Mouse (Mus musculus) erythroblast, embryonic 14.5 days (primary cell): Measurements from ENCODE around the gene Smarcal1. TPM values are rescaled to one million over a fixed set of nuclear protein-coding genes. Genes with fewer than 3 reads are reported as not detected.

Source experiments
- H3K27me3 ChIP-seq: 2 replicates; pipeline ENCODE4 v1.6.1; 2012; ENCODE audit warnings: inconsistent platforms; ENCODE audit not compliant: control insufficient read depth
- H3K36me3 ChIP-seq: 2 replicates; pipeline ENCODE4 v1.6.1; 2012; ENCODE audit warnings: mild to moderate bottlenecking, inconsistent platforms; ENCODE audit not compliant: control insufficient read depth
- H3K4me1 ChIP-seq: 2 replicates; pipeline ENCODE4 v1.6.1; 2012; ENCODE audit warnings: inconsistent platforms; ENCODE audit not compliant: control insufficient read depth
- H3K4me3 ChIP-seq: replicated peaks from 2 replicates; pipeline ENCODE3; 2012; ENCODE audit warnings: moderate library complexity, mild to moderate bottlenecking, inconsistent platforms
- H3K9me3 ChIP-seq: 2 replicates; pipeline ENCODE4 v1.6.1; 2012; ENCODE audit warnings: low read length, inconsistent platforms, mixed read lengths; ENCODE audit not compliant: control insufficient read depth
- GATA1 ChIP-seq: IDR thresholded peaks from 2 replicates; pipeline ENCODE4 v1.6.1; 2012; ENCODE audit warnings: low read length, inconsistent platforms, mixed read lengths
- TAL1 ChIP-seq: IDR thresholded peaks from 3 replicates; pipeline ENCODE4 v1.6.1; 2012; ENCODE audit warnings: low read length, inconsistent platforms, mixed read lengths
- polyA plus RNA-seq: library from polyadenylated mRNA; stranded (reverse); fragments of >175 nt; gene quantifications from 2 replicates; pipeline ENCODE4 v1.2.3, GENCODE M21; 2012

Gene Smarcal1
- polyA plus RNA-seq, 1 experiment, result 0.25 TPM

- H3K4me3 ChIP-seq, result no peak overlapping the region
- H3K36me3 ChIP-seq, result peaks cover 65% of the 10 kb centered on the region
- no peak for TF ChIP-seq TAL1
- TF ChIP-seq GATA1, result no peak
- H3K27me3 ChIP-seq, result no peaks in the 10 kb centered on the region
- H3K9me3 ChIP-seq, result no peaks in the 10 kb centered on the region
- no peaks in the 10 kb centered on the region for H3K4me1 ChIP-seq
These were observed 16.4 kb downstream of the Smarcal1 start for GRCm38 (mm10) chr1:72599146-72600101.

GRCm38 (mm10) chr1:72600778-72601177, 17.7 kb downstream of the Smarcal1 start:
- no peaks in the 10 kb centered on the region for H3K9me3 ChIP-seq
- no peaks in the 10 kb centered on the region for H3K4me1 ChIP-seq
- no peaks in the 10 kb centered on the region for H3K27me3 ChIP-seq
- H3K36me3 ChIP-seq, result peaks cover 61% of the 10 kb centered on the region
- H3K4me3 ChIP-seq, result no peak overlapping the region
- no peak for TF ChIP-seq GATA1
- TF ChIP-seq TAL1, result no peak

DNA sequence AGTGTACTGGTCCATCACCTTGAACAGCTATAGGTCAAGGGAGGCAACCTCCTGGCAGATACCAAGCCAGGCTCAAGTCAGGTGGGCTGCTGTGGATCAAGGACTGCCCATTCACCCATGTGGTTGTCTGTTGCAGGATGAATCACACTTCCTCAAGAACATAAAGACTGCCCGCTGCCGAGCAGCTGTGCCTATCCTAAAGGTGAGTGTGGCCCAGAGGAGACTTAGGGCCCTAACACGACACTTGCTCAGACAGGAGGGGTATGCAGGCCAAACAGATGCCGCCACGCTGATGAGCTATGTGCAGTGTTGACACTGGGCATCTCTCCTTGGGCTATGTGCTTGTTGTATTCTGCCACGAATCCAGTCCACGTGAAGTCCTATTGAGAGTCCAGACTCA, 18.2 kb downstream of the Smarcal1 start:
- H3K9me3 ChIP-seq, result no peaks in the 10 kb centered on the region
- peaks cover 60% of the 10 kb centered on the region for H3K36me3 ChIP-seq
- no peaks in the 10 kb centered on the region for H3K4me1 ChIP-seq
- TF ChIP-seq TAL1, result no peak
- TF ChIP-seq GATA1, result no peak
- H3K27me3 ChIP-seq, result no peaks in the 10 kb centered on the region
- no peak overlapping the region for H3K4me3 ChIP-seq

- Histone ChIP-seq H3K4me3 (no peak overlapping the region), H3K36me3 (peaks cover 53% of the 10 kb centered on the region), H3K27me3 (no peaks in the 10 kb centered on the region), H3K4me1 (no peaks in the 10 kb centered on the region), H3K9me3 (no peaks in the 10 kb centered on the region)
- TF ChIP-seq TAL1 (no peak), GATA1 (no peak)
These were observed 19.1 kb downstream of the Smarcal1 start for GRCm38 (mm10) chr1:72602186-72602585.

- no peaks in the 10 kb centered on the region for H3K27me3 ChIP-seq
- H3K36me3 ChIP-seq, result peaks cover 50% of the 10 kb centered on the region
- no peak overlapping the region for H3K4me3 ChIP-seq
- H3K4me1 ChIP-seq, result no peaks in the 10 kb centered on the region
- H3K9me3 ChIP-seq, result no peaks in the 10 kb centered on the region
- no peak for TF ChIP-seq GATA1
- no peak for TF ChIP-seq TAL1
These were observed 19.8 kb downstream of the Smarcal1 start for GRCm38 (mm10) chr1:72602803-72603202.

DNA sequence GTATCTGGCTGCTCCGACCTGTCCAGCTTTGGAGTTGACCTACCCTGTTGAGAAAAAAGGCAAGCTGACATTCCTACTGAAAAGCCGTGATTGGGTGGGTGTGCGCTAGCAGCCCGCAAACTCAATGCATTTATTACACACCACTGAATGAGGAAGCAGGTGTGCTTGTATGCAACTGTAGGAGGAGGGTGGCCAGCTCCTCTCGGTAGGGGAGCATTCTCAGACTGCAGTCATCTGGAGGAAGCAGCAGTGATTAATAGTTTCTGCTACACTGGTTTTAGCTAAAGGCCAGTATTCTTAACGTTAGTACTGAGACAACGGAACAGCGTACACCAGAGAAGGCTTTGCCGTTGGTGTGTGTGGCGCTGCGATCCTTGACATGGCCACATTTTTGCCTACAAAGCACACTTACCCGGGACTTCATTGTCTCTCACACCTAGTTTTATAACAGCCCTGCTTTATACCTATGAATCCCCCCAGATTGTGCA, 23.2 kb downstream of the Smarcal1 start:
- no peak for TF ChIP-seq TAL1
- TF ChIP-seq GATA1, result no peak
- peaks cover 39% of the 10 kb centered on the region for H3K36me3 ChIP-seq
- no peaks in the 10 kb centered on the region for H3K9me3 ChIP-seq
- no peaks in the 10 kb centered on the region for H3K4me1 ChIP-seq
- no peak overlapping the region for H3K4me3 ChIP-seq
- H3K27me3 ChIP-seq, result no peaks in the 10 kb centered on the region

GRCm38 (mm10) chr1:72609129-72609528, 26.1 kb downstream of the Smarcal1 start:
- TF ChIP-seq TAL1 (no peak), GATA1 (no peak)

DNA sequence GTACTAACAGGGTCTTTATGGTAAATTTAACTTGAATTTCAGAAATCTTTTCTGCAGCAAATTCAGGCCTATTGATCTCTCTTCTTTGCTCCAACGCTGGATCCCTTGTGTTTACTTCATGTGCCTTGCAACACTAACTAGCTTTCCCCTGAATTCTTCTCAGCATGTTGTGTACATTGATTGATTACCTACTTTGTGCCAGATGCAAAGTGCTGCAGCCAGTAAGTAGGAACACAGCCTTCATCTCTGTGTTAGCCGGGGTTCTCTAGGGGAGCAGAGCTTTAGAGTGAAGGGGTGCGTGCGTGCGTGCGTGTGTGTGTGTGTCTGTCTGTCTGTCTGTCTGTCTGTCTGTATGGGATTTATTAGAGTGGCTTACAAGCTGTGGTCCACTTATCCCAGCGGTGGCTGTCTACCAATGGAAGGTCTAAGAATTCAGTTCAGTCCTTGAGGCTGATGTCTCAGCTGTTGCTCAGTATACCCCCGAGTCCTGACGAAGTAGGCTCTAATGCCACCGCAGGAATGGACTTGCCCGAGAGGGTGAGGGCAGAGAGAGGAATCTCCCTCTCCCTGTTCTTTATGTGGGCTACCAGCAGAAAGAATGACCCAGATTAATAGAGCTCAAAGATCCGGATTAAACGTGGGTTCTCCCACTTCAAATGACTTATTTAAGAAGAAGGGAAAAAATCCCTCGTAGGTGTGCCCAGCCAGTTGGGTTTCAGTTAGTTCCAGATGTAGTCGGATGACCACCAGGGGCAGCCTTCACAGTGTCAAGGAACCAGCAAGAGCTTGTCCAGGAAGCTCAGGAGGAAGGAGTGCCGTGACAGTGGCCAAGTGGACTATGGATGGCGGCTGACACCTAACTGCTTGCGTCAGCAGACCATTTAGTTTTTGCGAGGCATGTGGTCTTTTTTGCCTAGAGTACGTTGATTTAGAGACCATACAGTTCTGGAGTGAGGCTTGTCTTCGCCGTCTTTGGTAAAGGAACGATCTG, 27.1 kb downstream of the Smarcal1 start:
- peaks cover 62% of the 10 kb centered on the region for H3K36me3 ChIP-seq
- no peaks in the 10 kb centered on the region for H3K27me3 ChIP-seq
- H3K4me3 ChIP-seq, result no peak overlapping the region
- H3K4me1 ChIP-seq, result no peaks in the 10 kb centered on the region
- no peak for TF ChIP-seq TAL1
- no peak for TF ChIP-seq GATA1
- H3K9me3 ChIP-seq, result no peaks in the 10 kb centered on the region

More at GRCm38 (mm10) chr1:72609129-72609528, 26.1 kb downstream of the Smarcal1 start:
- no peaks in the 10 kb centered on the region for H3K9me3 ChIP-seq
- no peaks in the 10 kb centered on the region for H3K4me1 ChIP-seq
- no peaks in the 10 kb centered on the region for H3K27me3 ChIP-seq
- H3K4me3 ChIP-seq, result no peak overlapping the region
- peaks cover 52% of the 10 kb centered on the region for H3K36me3 ChIP-seq
